Mouse (Mus musculus) midbrain, embryonic 14.5 days (tissue): Measurements from ENCODE around the gene Evi2b. TPM values are rescaled to one million over a fixed set of nuclear protein-coding genes. Genes with fewer than 3 reads are reported as not detected.

ENCODE experiments used
- ATAC-seq: fragments of 200-750 bp; cut with Nextera tagmentation; 2 replicates; pipeline ENCODE4 v1.8.0; 2017; ENCODE audit warnings: moderate number of reproducible peaks, moderate library complexity; ENCODE audit not compliant: low FRiP score, low TSS enrichment
- DNase-seq: peaks from one replicate; pipeline ENCODE4 v3.0.0-alpha.2; 2015
- H3K27ac ChIP-seq: fragments of 300-500 bp; sonication (generic); replicated peaks from 2 replicates; pipeline ENCODE4 v1.5.1; 2014; ENCODE audit warnings: mild to moderate bottlenecking, low read depth, low read length, moderate library complexity
- H3K27me3 ChIP-seq: fragments of 300-500 bp; sonication (generic); 2 replicates; pipeline ENCODE4 v1.6.1; 2014; ENCODE audit warnings: low read length, control low read depth, mixed read lengths; ENCODE audit not compliant: control insufficient read depth, insufficient read depth
- H3K36me3 ChIP-seq: fragments of 300-500 bp; sonication (generic); 2 replicates; pipeline ENCODE4 v1.6.1; 2014; ENCODE audit warnings: low read length, control low read depth; ENCODE audit not compliant: control insufficient read depth, insufficient read depth
- H3K4me1 ChIP-seq: fragments of 300-500 bp; sonication (generic); 2 replicates; pipeline ENCODE4 v1.6.1; 2014; ENCODE audit warnings: mild to moderate bottlenecking, antibody characterized with exemption, low read length, control low read depth; ENCODE audit not compliant: control insufficient read depth, insufficient read depth
- H3K4me2 ChIP-seq: fragments of 300-500 bp; sonication (generic); 2 replicates; pipeline ENCODE4 v1.6.1; 2014; ENCODE audit warnings: mild to moderate bottlenecking, low read length, moderate library complexity
- H3K4me3 ChIP-seq: fragments of 300-500 bp; sonication (generic); replicated peaks from 2 replicates; pipeline ENCODE4 v1.5.1; 2014; ENCODE audit warnings: low read depth, low read length
- H3K9ac ChIP-seq: fragments of 300-500 bp; sonication (generic); replicated peaks from 2 replicates; pipeline ENCODE4 v1.6.1; 2014; ENCODE audit warnings: mild to moderate bottlenecking, low read length, moderate library complexity
- H3K9me3 ChIP-seq: fragments of 300-500 bp; sonication (generic); 2 replicates; pipeline ENCODE4 v1.6.1; 2016; ENCODE audit warnings: low read length, control low read depth, mixed read lengths; ENCODE audit not compliant: control insufficient read depth
- WGBS: fragments of 180-500 bp; shearing (Covaris S2); extraction: QIAGEN DNeasy Blood & Tissue Kit; methylation state at CpG from one replicate; pipeline ENCODE4 v1.1.7; 2014; 5-methylcytosine and 5-hydroxymethylcytosine counted together
- polyA plus RNA-seq: library from polyadenylated mRNA; unstranded; fragments of >200 nt; fragmentation: Nextera tagmentation; extraction: Ambion mirVana; gene quantifications from 2 replicates; pipeline ENCODE4 v1.2.1, GENCODE M21; 2014

Gene Evi2b
- polyA plus RNA-seq, 1 experiment from 2014 or later, result not detected

DNA sequence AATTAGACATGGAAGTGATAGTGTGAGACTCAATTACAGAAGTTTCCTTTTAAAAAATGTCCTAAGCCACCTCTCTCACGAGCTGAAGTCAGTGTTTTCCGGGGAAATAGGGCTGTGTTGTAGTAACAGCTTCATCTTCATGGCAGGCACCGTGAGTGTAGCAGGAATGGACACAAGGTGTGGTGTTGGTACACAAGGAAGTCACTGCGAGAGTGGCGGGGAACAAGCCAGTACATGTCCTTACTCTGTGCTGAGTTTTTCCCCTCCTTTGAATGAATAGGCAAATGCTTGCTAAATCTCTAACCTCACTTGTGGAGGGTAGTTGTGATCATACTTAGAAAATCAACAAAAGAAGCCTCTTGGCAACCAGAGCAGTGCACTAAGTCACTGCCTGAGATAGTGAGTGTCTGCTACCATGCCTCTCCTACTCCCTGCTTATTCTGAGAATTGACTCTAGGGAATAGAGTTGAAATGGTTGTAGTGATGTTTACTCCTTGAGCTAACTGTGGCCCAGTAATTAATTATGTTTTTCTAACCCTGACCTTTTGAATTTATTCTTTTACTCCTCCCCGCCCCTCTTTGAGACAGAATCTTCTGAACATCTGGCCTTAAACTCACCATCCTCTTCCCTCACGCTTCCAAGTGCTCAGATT, 39.6 kb downstream of the Evi2b start:
- Histone ChIP-seq H3K9ac (no peak overlapping the region), H3K9me3 (no peaks in the 10 kb centered on the region), H3K27me3 (no peaks in the 10 kb centered on the region), H3K4me1 (no peaks in the 10 kb centered on the region), H3K4me2 (no peak overlapping the region), H3K4me3 (no peak overlapping the region), H3K36me3 (peaks cover 7% of the 10 kb centered on the region), H3K27ac (no peak overlapping the region)
- no peak for ATAC-seq
- no peak for DNase-seq
- 87% methylated on average over 7 of the region's 7 CpGs for WGBS

GRCm38 (mm10) chr11:79483392-79483791, 40.2 kb downstream of the Evi2b start:
- DNase-seq (no peak), ATAC-seq (no peak)
- no peaks in the 10 kb centered on the region for H3K9me3 ChIP-seq
- H3K36me3 ChIP-seq, result peaks cover 8% of the 10 kb centered on the region
- no peak overlapping the region for H3K4me3 ChIP-seq
- H3K4me1 ChIP-seq, result no peaks in the 10 kb centered on the region
- H3K4me2 ChIP-seq, result no peak overlapping the region
- H3K9ac ChIP-seq, result no peak overlapping the region
- no peak overlapping the region for H3K27ac ChIP-seq
- no peaks in the 10 kb centered on the region for H3K27me3 ChIP-seq
- 90% methylated on average over 6 of the region's 6 CpGs for WGBS

DNA sequence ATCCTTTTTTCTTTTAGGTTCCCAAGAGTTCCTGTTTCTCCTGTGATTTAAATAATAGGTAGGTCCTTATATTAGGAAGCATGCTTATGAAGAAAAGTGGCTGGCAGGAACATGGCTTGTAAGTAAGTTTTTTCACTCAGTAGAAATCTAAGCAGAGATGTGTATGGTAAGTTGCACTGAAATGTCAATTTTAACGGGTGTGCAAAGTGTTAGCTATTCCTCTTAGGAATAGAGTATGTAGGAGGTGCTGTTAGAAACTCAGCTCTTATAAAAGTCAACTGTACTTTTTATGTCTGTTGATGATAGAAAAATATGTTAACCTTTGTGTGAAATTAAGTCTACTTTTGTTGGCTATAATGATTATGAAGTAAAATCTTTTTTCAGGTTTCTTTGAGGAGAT, 55.5 kb downstream of the Evi2b start:
- 87% methylated on average over 1 of the region's 1 CpGs for WGBS
- H3K27ac ChIP-seq, result no peak overlapping the region
- H3K9me3 ChIP-seq, result no peaks in the 10 kb centered on the region
- no peak overlapping the region for H3K4me3 ChIP-seq
- no peak overlapping the region for H3K9ac ChIP-seq
- no peaks in the 10 kb centered on the region for H3K4me1 ChIP-seq
- DNase-seq, result no peak
- no peaks in the 10 kb centered on the region for H3K27me3 ChIP-seq
- peaks cover 51% of the 10 kb centered on the region for H3K36me3 ChIP-seq
- no peak overlapping the region for H3K4me2 ChIP-seq
- ATAC-seq, result no peak

Other genes with a start within 250 kb of the Evi2b start
- gene Gm9964, start 226.9 kb downstream of the Evi2b start, polyA plus RNA-seq, result not detected in 2 replicates
- 15.6 and 15.7 TPM in 2 replicates for gene Nf1, start 184.1 kb downstream of the Evi2b start, polyA plus RNA-seq
- gene Omg, start 19.7 kb downstream of the Evi2b start, polyA plus RNA-seq, result 4.9 and 5.2 TPM in 2 replicates
- gene Evi2, start 6.8 kb upstream of the Evi2b start, polyA plus RNA-seq, result 1.1 TPM in 2 replicates
- 2.9 and 4.8 TPM in 2 replicates for gene Evi2a, start 6.8 kb upstream of the Evi2b start, polyA plus RNA-seq
- 22.0 and 24.4 TPM in 2 replicates for gene Rab11fip4, start 67.5 kb upstream of the Evi2b start, polyA plus RNA-seq